Mouse (Mus musculus): ENCODE results near the gene Tmem104.

DNA sequence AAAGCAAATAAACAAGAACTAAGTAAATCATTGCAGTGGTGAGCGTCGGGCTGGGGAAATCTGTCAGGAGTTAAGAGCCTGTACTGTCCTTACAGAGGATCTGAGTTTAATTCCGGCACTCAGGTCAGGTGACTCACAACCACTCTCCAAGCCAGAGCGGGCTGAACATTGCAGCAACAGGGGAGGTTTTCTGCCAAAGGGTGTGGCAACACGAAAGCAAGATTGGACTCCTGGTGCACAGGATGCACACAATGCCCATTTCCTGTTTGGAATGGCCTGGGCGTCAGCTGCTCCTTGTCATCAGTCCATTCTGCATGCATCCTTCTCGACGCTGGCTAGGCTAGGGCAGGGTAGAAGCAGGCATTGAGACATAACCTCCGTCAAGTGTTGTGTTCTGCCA is 32.0 kb downstream of the Tmem104 start:
- no peak for TF ChIP-seq POLR2A (IDR thresholded peaks at IDR 0.05; ENCODE audit: extremely low read depth, insufficient read depth, low read length)
- no peak for TF ChIP-seq CTCF (IDR thresholded peaks at IDR 0.05; ENCODE audit: low read depth, low read length)

Data from liver, adult 2 months (tissue).